Mouse (Mus musculus): ENCODE results near the gene Sobp.

Sobp gene

DNA sequence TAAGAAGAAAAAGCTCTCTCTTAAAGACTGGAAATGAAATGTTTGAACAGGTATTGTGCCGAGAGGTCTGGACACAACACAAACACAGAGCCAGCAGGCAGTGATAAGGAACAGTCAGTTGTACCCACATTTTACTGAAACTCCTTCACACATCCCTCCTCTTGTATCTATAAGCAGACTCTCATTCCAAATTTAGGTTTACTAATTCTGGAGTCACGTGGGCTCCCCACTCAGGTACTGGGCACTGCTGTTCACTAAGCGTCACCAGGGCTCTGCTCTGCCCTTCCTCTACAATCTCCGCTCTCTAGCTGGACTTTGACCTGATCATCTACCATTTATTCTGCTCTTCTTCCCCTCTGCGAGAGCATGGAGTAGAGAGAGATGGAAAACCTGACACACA lies 15.4 kb downstream of the Sobp start:
- DNase-seq (ENCODE audit: low spot score), result no peak

GRCm38 (mm10) chr10:43155046-43155560 lies 19.2 kb downstream of the Sobp start:
- no peak for DNase-seq (ENCODE audit: low spot score)

DNA sequence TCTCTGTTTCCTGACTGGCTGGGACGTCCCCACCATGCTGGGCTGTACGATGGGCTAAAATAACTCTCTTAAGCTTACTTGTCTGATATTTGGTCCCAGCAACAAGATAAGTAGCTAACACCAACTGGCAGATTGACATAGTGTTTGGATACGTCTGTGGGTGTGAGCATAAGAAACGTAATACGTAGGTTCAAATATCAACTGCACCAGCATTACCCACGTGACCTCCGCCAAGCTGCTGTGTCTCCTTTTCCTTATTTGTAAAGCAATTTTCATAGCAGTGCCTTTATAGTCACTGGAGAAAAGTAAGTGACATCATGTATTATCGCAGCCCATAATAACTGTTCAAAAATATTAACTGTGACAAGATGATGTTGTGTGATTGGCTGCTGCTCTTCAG lies 21.7 kb downstream of the Sobp start:
- DNase-seq (ENCODE audit: low spot score), result no peak

- no peak for DNase-seq (ENCODE audit: low spot score)
Observed at GRCm38 (mm10) chr10:43148456-43148855, 25.9 kb downstream of the Sobp start.

GRCm38 (mm10) chr10:43143173-43143572 lies 31.2 kb downstream of the Sobp start:
- no peak for DNase-seq (ENCODE audit: low spot score)

DNA sequence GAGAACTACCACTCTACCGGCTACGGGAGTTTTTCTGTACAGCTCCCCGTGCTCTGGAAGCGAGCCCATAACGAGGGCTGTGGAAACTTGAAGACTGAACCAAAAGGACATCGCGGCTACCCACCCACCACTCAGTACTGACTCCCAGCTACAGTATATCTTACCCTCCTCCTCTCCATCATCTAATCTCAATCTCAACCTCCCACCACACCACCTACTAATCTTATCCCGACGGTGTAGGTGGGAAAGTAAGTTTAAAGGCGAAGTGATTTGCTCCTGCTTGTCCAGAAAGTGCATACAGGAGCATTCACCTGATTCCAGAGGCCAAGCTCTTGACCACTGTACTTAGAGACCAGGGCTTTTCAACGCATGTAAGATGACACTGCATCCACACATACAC lies 40.3 kb downstream of the Sobp start:
- DNase-seq (ENCODE audit: low spot score), result no peak

DNA sequence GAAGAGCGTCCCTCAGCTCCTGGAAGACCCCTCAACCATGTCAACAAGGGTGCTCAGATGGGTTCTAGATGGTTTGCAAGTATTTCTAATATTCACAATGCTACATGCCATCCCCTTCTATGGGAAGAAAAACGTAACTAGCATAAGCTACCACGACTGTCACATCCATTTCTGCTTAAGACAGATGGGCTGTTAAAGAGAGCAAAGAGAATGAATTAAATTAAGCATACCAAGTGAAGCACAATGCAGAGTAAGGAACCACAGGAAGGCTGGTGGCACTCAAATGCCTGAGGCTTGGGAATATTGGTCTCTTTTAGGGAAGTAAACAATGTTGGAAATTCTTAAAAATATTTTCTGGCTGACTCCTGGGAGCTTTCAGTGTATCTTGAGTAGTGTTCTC lies 45.6 kb downstream of the Sobp start:
- DNase-seq (ENCODE audit: low spot score), result no peak

GRCm38 (mm10) chr10:43124561-43124960 lies 49.8 kb downstream of the Sobp start:
- no peak for DNase-seq (ENCODE audit: low spot score)

- DNase-seq (ENCODE audit: low spot score), result no peak
Observed at GRCm38 (mm10) chr10:43124156-43124555, 50.2 kb downstream of the Sobp start.

- no peak for DNase-seq (ENCODE audit: low spot score)
Observed at GRCm38 (mm10) chr10:43123422-43123821, 50.9 kb downstream of the Sobp start.

- no peak for DNase-seq (ENCODE audit: low spot score)
Observed at GRCm38 (mm10) chr10:43120688-43121450, 53.5 kb downstream of the Sobp start.

- no peak for DNase-seq (ENCODE audit: low spot score)
Observed at GRCm38 (mm10) chr10:43116083-43116927, 58.0 kb downstream of the Sobp start.

- DNase-seq (ENCODE audit: low spot score), result no peak
Observed at GRCm38 (mm10) chr10:43112296-43112695, 62.0 kb downstream of the Sobp start.

DNA sequence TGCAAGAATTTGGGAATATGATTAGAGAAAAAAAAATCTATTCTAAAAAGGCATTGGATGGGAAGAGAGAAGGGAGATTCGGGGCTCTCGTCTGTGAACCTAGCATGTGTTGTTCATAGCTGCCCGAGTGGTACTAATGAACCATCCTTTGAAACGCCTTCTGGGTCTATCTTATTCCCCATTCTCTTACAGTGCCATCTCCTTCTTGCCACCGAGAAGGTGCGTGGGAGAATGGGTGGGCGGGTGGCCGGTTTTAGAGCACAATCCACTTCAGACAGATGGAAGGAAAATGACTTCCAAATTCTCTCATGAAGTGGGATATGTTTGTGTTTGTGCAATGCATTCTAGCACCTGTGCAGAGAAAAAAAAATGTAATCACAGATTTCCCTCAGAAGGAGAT lies 67.7 kb downstream of the Sobp start:
- no peak for DNase-seq (ENCODE audit: low spot score)

- no peak for DNase-seq (ENCODE audit: low spot score)
Observed at GRCm38 (mm10) chr10:43106196-43106595, 68.1 kb downstream of the Sobp start.

DNA sequence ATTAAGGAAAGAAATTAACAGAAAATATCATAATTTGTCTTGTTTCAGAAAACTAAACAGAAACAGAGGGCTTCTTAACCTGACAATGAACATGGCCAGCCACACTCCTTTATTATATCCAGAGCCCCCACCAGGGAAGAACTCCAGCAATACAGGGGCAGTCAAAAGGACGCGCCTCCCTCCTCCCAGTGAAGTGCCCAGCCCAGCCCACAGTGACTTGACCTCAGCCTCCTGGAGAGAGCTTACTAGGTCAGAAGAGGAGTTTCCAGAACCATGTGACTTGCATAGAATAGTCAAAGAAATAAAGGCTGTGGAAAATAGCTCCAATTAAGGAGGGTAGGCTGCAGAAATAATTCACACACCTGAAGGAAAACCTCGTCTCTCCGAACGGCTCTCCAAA lies 73.8 kb downstream of the Sobp start:
- DNase-seq (ENCODE audit: low spot score), result no peak

DNA sequence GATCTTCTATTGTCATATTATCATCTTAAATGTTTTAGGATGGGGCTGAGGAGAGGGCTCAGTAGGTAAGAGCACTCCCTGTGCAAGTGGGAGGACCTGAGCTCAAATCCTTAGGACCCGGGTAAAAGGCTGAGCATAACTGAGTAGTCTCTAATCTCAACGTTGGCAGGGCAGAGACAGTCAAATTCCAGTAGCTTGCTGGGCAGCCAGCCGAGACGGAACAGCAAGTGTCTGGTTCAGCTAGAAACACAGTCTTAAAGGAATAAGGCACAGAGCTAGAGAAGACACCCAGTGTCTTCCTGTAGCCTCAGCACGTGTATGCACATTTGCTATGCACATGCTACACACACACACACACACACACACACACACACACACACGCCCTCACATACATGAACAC lies 75.1 kb downstream of the Sobp start:
- DNase-seq (ENCODE audit: low spot score), result no peak

DNA sequence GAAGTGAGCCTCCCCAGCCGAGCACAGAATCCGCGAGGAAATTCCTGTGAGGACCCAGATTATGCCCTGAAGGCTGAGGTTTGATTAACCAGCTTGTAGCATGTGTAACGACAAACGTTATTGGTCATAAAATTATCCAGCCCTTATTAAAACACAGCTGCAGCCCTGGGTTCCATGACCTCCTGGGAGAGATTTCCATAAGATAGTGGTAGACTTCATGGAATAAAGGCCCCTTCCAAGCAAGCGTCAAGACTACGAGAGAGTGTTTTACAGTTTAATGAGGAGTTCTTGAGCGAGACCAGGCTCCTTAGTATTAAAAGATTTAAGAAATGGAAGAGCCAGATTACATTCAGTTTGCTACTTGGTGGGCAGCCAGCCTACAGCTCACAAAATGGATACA lies 76.6 kb downstream of the Sobp start:
- DNase-seq (ENCODE audit: low spot score), result no peak

DNA sequence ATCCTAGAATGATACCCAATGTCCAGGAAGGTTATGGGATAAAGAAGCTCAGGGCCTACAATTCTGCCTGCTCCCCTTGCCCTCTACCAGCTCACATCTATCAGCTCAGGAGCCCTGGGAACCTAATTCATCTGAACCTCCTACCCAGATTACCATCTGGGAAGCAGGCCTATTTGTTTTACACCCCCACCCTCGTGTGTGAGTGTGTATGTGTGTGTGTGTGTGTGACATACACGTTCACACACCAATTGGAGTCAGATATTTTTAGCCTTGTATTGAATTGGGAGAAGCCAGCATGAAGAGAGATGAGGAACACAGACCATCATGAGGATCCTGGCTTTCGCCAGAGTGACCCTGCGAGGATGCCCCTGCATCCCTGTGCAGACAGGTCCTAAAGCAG lies 77.7 kb downstream of the Sobp start:
- no peak for DNase-seq (ENCODE audit: low spot score)

GRCm38 (mm10) chr10:43094537-43094936 lies 79.8 kb downstream of the Sobp start:
- DNase-seq (ENCODE audit: low spot score), result no peak

- no peak for DNase-seq (ENCODE audit: low spot score)
Observed at GRCm38 (mm10) chr10:43093440-43093839, 80.9 kb downstream of the Sobp start.

DNA sequence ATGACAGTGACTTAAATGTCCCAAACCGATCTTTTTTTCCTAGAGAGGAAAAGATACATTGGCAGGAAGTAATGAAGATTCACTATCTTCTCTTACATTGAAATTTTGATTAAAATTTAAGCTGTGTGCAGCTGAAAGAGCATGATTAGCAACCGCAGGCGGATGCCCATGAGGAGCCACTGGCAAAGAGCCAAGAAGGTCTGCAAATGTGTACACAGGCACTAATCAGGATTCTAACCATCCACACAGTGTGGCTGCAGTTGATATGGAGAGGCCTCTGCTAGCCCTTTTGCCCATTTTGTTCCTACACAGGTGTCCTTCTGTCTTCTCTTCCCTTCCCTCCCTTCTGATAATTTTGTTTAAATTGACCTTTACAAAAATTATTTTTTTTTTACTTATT lies 84.3 kb downstream of the Sobp start:
- no peak for DNase-seq (ENCODE audit: low spot score)

- DNase-seq (ENCODE audit: low spot score), result no peak
Observed at GRCm38 (mm10) chr10:43087421-43087820, 86.9 kb downstream of the Sobp start.
